Mouse (Mus musculus) urinary bladder, postnatal 14 days (tissue): ENCODE measurements around the gene Mpp5.

Experiments used
- DNase-seq: peaks from one replicate; pipeline ENCODE4 v3.0.0; 2021; ENCODE audit warnings: low spot score

Mpp5 gene

DNA sequence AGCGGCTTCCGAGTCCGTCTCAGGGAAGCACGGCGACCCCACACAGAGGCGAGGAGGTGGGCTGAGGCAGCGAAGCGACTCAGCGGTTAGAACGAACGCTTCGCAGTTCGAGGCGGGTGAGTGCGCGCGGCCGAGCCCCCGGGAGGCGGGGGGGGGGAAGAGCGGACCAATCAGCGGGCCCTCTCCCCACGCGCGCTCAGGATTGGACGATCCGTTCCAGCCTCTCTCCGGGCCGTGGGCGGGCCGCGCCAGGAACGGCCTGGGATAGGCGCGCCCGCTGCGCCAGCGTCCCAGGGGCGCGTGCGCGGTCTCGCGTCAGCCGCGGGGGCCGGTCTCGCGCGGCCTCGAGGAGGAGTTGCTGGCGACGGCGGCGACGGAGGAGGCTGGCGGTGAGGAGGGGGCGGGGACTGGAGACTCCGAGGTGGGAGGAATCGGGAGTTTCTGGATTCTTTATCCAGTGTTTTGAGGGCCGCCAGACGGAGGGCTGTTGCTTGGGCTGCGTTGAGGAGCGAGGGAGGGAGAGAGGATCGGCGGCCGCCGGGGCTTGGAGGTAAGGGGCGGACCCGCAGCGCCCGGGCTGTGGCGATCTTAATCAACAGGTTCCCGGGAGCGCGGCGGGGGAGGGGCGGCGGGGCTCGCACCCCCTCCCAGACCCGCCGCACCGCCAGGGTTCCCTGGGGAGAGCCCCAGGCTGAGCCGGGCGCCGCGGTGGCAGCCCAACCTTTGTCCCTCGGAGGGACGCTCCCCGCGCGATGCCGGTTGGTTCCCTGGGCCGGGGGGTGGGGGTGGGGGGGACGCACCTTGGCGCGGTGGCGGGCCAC is at the start of gene Mpp5:
Gene Mpp5, plus strand, starts transcription at position 351 of the 821 bp plus-strand sequence.
- peak; percentile 96 for DNase-seq

DNA sequence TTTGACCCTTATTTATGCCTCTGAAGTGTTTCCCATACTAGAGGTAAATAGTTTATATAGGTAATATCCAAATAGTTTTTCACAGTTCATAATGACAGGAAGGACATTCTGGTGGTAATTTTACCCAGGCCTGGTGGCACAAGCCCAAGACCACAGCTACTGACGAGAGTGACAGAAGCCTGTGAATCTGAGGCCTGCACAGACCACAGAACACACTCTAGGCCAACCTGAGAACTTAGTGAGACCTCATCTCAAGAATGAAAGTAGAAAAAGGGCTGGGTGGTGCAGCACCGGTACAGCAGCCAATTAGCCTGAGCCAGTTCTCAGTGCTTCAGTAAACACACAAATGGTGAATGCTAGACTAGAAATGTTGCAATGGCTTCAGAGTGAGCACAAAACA is 30.9 kb upstream of the Mpp5 start:
- no peak for DNase-seq

DNA sequence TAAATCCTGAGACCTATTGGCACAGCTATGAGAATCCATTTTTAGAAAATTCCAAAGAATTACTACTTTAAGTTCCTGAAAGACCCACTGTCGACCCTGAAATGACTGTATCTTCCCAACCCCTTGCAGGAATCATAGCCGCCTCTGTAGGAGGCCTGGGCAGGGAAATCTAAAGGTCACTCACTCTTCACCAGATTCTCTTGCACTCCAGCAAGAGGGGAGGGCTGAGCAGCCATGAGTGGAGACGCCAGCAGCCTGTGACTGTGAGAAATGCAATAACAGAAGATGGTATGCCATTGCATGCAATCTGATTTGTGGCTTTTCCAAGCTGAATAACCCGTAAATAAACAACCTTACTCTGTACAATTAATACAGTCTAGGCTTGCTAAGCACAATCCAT is 21.0 kb upstream of the Mpp5 start:
- no peak for DNase-seq

DNA sequence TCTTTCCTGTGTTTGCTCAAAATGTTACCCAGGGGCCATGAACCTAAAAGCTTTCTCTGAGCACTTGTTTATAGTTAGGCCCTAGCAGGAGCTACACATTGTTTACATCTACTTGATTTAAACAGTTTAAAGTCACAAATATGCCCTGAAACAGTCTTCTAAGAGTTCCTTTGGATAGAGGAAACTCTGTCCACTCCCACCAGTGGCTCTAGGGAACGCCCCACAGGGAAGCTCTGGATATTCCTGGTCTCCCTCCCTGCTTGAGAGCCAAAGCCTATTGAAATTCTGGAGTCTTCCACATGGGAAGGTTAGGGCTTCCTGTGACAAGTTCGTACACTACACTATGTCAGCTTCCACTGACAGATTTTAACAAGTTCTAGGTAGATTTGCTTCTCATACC is 9.1 kb upstream of the Mpp5 start:
- no peak for DNase-seq

DNA sequence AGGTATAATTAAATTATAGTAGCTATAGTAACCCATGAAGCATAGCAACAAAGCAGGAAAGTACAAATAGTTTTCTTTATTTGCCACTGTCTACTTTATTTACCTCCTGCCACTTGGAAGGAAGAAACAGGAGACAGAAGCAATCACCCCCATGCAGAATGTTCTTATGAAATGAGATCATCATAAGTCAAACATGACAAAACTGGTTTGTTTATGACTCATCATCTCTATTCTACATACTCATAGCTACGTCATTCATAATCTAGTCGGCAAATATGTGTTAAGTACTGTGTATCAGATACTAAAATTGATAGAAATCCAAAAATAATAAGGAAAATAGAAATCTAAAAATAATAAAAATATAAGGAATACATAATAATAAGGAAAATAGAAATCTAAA is 8.4 kb upstream of the Mpp5 start:
- DNase-seq = no peak

DNA sequence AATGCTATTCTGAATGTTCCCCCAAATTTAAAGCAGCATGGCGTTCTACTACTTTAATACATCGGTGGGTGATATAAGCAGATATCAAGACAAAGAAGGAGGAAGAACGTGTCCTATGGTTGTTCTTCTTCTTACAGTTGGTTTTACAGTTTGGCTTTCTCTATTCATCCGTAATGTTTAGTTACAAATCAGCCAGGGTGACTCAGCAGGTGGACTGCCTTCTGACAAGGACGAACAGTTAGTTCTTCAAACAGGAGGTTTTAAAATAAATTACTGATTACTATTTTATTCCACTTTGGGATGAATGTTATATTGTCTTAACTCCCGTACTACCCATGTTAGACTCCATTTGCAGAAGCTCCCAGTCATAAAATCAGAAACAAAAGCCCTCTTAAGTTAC is 2.5 kb upstream of the Mpp5 start:
- no peak for DNase-seq

DNA sequence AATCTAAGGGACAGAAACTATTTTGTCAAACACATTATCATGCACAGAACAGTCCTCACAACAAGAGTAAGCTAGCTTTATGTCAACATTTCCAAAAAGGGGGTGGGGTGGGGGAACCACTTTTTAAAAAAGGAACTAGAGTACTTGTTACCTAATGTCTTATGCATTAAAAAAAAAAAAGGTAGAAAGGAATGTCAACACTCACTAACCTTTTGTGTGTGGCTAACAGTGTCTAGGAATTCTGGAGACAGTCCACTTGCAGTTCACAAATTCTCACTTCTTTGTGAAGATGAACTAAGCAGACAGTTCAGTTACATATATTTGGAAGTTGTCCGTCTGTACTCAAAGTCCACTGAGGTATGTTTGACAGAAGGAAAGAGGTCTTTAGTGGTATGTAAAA is 1.3 kb upstream of the Mpp5 start:
- DNase-seq = no peak

DNA sequence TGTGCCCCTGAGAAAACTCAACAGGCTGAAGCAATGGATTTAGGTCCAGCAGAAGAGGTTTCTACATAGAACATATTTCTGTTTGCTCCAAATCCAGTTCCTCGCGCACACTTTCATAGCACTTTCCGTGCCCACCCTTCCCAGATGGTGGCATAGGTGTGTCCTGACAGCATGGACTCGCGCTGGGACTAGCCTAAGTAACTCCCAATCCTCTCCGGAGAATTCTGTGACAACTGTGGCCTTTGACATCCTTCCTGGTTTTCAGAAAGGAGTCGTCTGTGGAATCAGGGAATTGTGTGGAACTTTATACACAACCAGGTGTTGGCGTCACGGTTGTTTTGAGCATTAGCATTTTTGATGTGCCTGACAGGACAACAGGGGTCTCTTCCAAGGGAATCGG is 594 bp upstream of the Mpp5 start:
- DNase-seq = peak; percentile 7

DNA sequence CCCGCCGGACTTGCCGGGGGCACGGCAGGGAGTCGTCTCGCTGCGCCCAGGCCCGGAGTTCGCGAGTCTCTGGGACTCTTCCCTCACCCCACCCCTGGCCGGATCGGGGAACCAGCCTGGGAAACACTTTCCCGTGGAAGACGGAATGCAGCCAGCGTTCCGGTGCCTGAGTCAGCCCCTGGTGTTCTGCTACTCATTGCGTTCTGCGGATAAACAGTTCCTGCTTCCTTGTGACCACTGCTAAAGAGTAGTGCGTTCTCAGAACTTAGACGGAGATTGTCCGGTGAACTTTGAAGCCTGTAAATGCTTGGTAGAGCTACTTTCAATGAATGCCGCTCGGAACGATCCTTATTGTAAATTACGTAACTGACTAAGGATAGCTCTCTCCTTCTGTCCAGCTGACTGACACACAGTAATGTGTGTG is 683 bp downstream of the Mpp5 start:
- peak; percentile 73 for DNase-seq

DNA sequence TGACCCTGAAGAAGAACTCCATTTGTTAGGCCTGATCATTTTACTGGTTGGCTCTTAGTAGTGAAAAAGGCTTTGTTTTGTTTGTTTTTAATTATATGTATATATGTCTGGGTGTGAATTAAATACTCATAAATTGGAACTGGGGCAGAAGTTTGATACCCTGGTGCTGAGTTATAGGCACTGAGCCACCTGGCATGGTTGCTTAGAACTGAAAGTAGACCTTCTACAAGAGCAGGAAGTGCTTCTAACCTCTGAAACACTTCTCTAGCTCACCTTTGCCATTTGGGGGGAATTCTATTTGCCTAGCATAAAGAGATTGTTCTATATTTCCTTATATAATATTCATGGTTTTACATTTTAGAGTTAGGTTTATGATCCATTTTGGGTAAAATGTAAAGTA is 13.3 kb downstream of the Mpp5 start:
- DNase-seq = no peak

DNA sequence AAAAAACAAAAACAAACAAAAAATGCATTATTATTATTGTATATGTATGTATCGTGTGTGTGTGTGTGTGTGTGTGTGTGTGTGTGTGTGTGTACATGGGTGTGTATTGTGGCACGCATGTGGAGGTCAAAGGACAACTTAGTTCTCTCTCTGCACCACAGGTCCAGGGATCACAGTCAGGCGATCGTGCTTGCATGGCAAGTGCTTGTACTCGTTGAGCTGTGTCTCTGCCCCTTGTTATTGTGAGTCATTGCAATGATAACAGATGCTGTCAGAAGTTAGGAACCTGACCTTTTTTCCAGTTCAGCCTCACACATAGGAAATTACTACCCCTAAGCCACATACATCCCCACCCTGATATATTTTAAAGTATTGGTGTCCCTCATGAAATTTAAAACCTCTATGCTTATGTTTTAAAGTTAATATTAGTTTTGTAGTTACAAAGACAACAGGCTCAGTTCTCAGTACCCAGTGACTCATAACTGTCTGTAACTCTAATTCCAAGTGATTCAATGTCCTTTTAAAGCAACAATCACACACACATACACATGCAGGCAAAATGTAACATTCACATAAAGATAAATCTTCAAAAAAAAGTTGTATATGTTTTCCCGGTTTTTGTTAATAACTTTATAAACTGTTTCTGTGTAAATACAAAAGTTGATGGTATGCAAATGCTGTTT is 20.5 kb downstream of the Mpp5 start:
- peak; percentile 20 for DNase-seq

DNA sequence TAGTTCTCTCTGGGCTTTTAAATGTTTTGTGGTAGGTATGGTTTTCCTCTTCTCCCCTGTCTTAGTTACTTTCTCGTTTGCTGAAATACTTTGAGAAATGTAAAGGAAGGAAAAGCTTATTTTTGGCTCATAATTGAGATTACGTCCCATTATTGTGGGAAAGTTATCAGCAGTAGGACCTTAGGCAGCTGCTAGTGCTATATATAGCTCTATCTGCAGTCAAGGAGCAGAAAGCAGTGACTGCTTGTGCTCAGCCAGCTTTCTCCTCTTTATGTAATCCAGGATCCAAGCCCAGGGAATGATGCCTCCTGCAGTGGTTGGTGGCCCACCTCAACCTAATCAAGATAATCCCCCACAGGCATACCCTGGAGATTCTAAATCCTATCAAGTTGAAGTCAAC is 24.5 kb downstream of the Mpp5 start:
- DNase-seq = no peak

DNA sequence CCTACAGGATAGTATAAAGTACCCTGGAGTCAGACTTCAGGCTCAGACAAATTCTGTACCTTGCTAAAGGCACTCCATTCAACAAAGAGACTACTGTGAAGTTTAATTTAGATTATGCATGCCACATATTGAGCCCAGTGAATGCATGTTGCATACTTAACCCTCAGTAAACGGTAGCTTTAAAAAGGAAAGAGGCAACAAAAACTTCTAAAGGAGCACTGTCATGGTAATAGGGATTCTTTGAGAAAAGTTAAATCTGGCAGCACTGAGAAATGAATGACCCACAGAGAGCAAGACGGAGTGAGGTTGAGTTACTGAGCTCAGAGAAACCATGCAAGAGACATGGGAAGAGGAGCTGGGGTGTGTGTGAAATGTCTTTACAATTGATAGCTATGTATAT is 29.2 kb downstream of the Mpp5 start:
- no peak for DNase-seq

DNA sequence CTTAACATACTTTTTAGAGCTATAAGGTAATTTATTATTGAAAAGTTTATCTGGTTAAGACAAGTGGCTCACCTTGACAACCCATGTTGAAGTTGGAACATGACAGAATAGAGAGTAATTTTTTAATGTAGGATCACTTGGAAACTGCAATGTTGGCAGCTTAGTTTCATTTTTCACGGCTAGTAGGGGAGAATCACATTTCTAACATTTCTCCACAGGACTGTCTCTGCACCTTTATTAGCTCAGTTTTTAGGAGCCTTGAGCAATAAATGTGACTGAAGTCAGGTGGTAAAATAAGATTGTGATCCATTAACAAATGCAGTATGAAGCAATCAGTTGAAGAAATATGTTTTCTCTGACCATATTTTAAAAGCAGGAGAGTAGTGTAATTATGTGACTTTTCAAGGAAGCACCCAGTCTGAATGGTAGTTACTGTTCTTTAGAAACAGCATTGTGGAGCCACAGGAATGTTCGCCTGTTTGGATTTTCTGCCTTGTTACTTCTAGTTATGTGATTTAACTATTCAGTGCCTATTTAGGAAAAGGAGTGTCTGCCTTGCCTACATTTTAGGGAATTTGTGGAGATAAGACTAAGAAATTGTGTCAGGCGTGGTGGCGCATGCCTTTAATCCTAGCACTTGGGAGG is 29.8 kb downstream of the Mpp5 start:
- no peak for DNase-seq

DNA sequence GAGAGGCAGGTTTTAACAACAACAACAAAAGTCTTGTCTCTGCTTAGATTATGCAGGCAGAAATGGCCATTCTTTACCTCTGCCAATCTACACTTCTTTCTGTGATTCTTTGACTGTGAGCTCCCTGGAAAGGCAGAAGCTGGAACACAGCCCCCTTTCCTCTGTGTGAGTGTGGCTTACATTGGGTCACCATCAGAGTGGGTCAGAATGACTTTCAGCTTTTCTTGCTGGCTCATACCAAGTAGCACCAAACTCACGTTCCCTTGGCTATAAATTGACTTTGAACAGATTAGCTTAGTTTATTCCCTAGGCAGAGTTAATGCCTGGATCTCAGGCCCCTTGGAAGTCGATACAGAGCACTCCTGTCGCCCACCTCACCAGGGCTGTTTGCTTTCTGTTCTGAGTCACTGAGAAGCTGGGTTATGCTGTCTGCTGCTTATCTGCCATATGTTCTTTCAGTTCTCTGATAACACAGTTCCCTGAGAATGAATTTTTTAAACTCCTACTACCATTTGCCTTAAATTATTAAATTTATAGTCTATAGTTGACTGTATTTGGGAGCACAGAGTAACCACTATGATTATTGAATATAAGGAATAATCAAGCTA is 39.7 kb downstream of the Mpp5 start:
- DNase-seq = no peak

DNA sequence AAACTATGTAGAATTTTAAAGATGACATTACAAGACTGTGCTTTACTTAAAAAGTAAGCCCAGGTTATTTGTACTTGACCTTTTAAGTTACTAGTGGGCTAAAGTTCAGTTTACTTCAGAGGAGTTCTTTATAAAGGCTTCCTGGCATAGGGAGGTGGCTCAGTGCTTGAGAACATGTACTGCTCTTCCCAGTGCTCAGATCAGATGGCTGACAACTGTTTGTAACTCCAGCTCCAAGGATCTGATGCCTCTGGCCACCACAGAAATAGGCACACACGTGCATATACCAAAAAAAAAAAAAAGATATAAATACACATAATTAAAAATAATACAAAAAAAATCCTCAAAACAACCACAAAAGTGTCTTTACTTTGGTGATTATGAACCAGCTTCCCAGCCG is 42.1 kb downstream of the Mpp5 start:
- DNase-seq = no peak

DNA sequence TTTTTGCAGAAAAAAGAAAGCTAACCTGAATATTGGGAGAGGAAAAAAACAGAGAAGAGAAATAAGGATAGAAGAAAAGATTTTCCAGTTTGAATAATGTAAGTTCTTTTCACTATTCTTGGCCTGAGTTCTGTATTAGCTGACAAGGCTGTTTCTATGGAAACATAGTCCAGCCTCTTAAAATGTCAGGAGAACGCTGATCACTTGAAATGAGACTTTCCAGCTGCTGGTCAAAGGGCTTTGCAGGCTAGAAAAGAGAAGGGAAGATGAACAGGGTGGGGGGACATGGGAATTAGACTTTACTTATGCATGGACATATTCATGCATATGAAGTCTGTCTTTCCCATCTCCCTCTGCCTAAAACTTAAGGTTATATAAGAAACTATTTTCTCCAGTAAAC is 45.5 kb downstream of the Mpp5 start:
- DNase-seq = no peak

DNA sequence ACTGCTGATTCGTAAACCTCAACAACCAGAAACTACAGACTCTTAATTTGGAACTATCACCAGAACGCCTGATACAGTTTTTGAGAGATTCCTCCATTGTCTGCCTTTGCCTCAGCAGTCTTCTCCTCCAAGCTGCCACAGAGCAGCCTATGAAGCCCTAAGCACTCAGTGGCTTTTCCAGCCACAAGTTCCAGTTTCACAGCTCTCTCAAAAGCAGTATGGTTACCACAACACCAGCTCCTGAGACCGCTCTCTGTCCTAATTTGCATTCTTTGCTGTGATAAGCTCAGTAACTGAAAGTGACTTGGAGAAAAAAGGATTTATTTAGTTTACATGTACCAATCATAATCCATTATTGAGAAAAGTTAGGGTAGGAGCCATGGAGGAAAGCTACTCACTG is 51.3 kb downstream of the Mpp5 start:
- DNase-seq = no peak

DNA sequence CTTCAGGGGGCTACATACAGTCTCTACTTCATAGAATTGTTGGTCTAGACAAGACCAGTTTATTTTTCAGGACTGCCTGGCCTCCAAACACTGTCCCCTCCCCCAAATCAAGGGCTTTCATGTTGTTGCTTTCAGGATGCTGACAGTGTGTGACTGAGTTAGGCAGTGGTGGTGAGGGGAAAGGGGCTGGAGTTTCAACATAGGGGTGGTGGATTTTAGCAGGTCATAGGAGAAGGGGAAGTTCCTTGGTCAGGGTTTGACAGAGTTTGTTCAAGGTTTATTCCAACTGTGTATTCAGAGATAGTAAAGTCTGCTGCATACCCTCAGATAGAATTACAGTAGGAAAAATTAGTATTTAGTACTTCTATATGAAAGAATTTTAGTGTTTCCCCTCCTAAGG is 53.1 kb downstream of the Mpp5 start:
- DNase-seq = no peak

DNA sequence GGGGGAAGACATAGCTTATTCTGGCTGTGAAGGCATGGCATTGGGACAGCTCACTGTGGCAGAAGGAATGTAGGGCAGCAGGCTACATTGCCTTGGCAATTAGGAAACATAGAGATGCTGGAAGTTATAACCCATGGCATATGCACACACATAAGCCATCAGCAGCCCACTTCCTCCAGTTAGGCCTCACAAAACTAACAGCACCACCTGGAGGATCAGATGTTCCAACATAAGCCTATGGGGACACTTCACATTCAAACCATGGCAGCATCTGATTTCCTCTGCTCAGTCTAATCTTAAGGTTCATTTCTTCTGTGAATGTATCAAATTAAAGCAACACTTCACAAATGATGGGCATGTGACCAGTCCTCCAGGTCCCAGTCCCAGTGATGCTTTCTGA is 65.7 kb downstream of the Mpp5 start:
- DNase-seq = no peak

DNA sequence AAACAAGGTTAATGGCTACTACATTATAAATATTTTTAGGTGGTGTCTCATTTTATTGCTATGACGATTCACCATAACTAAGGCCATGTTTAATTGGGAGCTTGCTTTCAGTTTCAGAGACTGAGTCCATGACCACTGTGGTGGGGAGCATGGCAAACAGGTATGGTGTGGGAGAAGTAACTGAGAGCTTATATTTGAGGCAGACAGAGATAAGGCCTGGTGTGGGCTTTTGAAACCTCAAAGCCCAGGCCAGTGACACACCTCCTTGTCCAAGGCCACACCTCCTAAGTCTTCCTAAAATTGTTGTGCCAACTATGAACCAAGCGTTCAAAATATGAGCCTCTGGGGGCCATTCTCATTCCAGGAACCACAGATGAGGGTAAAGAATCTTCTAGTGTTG is 85.8 kb downstream of the Mpp5 start:
- no peak for DNase-seq

DNA sequence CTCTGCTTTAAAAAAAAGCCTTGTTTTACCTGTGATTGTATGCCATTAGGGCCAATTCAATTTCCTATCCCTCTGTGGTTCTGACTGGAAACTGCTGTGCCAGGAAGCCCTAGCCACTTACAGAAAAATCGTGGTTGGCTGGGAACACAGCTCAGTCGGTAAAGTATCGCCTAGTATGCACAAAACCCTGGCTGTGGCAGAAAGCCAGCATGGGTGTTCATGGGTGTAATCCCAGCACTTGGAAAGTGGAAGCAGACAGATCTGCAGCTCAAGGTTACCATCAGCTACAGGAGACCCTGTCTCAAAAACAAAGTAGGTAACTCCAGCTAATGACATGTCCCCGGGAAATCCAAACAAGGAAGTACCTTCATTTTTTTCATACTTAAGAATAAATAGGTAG is 91.2 kb downstream of the Mpp5 start:
- DNase-seq = no peak

DNA sequence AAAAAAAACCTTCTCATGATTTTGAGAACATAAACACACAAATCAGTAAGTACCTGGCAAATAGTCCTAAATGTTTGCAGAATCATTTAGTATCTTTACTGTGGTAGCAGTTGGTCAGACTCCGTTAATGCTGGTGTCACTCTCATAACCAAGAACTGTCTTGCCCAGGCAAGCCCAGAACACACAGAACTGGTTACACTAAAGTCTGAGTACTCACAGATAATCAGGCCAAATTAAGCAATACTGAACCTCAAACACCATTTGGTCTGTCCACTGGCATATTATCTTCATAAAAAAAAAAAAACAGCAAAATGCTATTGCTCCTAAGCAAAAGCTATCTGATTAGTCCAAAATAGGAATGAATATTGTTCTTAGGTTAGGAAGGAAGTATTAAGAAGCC is 93.7 kb downstream of the Mpp5 start:
- peak; percentile 32 for DNase-seq
